Mouse (Mus musculus) testis, adult 2 months (tissue): ENCODE measurements around the gene Cep164.

Source experiments
- CTCF ChIP-seq: fragments of 200-500 bp; IDR thresholded peaks from 2 replicates; pipeline ENCODE4 v1.5.1; 2012; ENCODE audit warnings: low read depth, mild to moderate bottlenecking, inconsistent platforms, low read length, moderate library complexity; ENCODE audit not compliant: control insufficient read depth, insufficient read depth, insufficient replicate concordance
- POLR2A ChIP-seq: fragments of 200-500 bp; IDR thresholded peaks from 2 replicates; pipeline ENCODE4 v1.6.1; 2012; ENCODE audit warnings: low read depth, mild to moderate bottlenecking, inconsistent platforms, low read length, moderate library complexity; ENCODE audit not compliant: control insufficient read depth

DNA sequence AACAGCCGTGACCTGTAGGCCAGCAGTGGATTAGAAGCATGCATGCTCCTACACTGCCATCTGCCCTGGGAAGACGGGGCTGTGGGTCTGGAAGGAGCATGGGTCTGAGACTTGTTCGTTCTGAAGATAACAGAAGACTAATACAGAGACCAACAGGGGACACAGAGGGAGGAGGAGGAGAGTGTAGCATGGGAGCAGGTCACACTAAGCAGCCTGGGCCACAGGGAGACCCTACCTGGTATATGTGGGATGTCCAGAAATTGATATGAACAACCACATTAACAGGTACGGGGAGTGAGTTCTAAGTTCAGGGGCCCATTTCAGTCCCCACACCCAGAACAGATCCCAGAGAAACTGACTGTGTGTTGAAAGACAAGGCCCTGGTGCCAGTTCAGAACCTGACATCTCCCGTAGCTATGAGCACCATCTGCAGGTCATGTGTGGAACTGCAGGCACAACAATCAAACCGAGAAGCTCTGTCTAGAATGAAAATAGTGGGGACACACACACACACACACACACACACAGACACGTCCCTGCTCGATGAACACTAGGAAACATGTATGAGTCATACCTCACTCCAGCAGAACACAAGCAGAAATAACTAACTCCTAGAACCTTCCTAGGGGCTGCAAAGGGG is 73.9 kb downstream of the Cep164 start:
- TF ChIP-seq POLR2A (no peak), CTCF (peak; percentile 79; the same call in 1 of the 2 replicates)
